Mouse (Mus musculus) ES-CJ7 (cell line): ENCODE results near the gene Gdap2.

Source experiments
- DNase-seq: peaks from one replicate; pipeline ENCODE4 v3.0.0; 2011; ENCODE audit warnings: low read depth, low spot score

The Gdap2 gene

DNA sequence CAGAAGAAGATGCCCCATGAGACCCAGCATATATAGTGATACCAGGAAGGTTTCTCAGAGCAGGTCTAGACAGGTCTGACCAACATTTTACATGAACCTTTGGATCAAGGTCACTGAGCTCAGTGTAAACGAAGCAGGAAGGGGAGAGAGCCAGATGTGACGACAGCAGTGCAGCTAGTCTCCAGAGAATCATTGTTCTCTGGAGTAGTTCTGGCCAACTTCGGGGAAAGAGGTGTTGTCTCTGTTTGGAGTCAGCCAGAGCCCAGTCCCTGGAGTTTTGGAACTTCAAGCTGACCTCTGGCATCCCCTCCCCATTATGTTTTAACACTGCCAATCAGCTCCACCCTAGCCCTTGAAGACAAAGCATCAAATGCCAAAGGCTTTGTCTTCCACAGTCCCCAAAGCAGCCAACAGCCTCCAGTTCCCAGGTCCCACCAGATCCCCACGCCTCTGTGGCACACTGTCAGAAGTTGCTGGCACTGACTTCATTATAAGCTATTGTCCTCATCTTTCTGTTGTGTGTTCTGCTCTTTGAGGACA lies 84.2 kb downstream of the Gdap2 start:
- DNase-seq, result peak; percentile 2
